Mouse (Mus musculus) hindbrain, embryonic 11.5 days (tissue): ENCODE measurements around the gene Plekhm3. TPM values are rescaled to one million over a fixed set of nuclear protein-coding genes. Genes with fewer than 3 reads are reported as not detected.

ENCODE experiments used
- ATAC-seq: fragments of 200-750 bp; cut with Nextera tagmentation; 2 replicates; pipeline ENCODE4 v1.8.0; 2017; ENCODE audit warnings: mild to moderate bottlenecking, moderate TSS enrichment, moderate library complexity; ENCODE audit not compliant: low FRiP score
- DNase-seq: peaks from one replicate; pipeline ENCODE4 v3.0.0-alpha.2; 2015; ENCODE audit warnings: low spot score
- H3K27ac ChIP-seq: fragments of 300-500 bp; sonication (generic); 2 replicates; pipeline ENCODE4 v1.5.1; 2014; ENCODE audit warnings: mild to moderate bottlenecking, low read depth, low read length
- H3K27me3 ChIP-seq: fragments of 300-500 bp; sonication (generic); 2 replicates; pipeline ENCODE4 v1.6.1; 2014; ENCODE audit warnings: mild to moderate bottlenecking, low read length, moderate library complexity, mixed read lengths; ENCODE audit not compliant: control insufficient read depth, insufficient read depth
- H3K36me3 ChIP-seq: fragments of 300-500 bp; sonication (generic); 2 replicates; pipeline ENCODE4 v1.6.1; 2014; ENCODE audit warnings: mild to moderate bottlenecking, low read length, moderate library complexity, mixed read lengths; ENCODE audit not compliant: control insufficient read depth, insufficient read depth
- H3K4me1 ChIP-seq: fragments of 300-500 bp; sonication (generic); replicated peaks from 2 replicates; pipeline ENCODE4 v1.6.1; 2014; ENCODE audit warnings: low read length, mixed read lengths; ENCODE audit not compliant: control insufficient read depth, insufficient read depth
- H3K4me2 ChIP-seq: fragments of 300-500 bp; sonication (generic); replicated peaks from 2 replicates; pipeline ENCODE4 v1.6.1; 2014; ENCODE audit warnings: mild to moderate bottlenecking, low read depth, low read length
- H3K4me3 ChIP-seq: fragments of 300-500 bp; sonication (generic); 2 replicates; pipeline ENCODE4 v1.5.1; 2014; ENCODE audit warnings: low read depth, low read length
- H3K9ac ChIP-seq: fragments of 300-500 bp; sonication (generic); 2 replicates; pipeline ENCODE4 v1.6.1; 2014; ENCODE audit warnings: low read depth, low read length
- H3K9me3 ChIP-seq: fragments of 300-500 bp; sonication (generic); 2 replicates; pipeline ENCODE4 v1.6.1; 2016; ENCODE audit warnings: low read length; ENCODE audit not compliant: control insufficient read depth
- WGBS: fragments of 180-500 bp; shearing (Covaris S2); extraction: QIAGEN DNeasy Blood & Tissue Kit; methylation state at CpG from one replicate; pipeline ENCODE4 v1.1.7; 2014; 5-methylcytosine and 5-hydroxymethylcytosine counted together
- polyA plus RNA-seq: library from polyadenylated mRNA; unstranded; fragments of >200 nt; fragmentation: Nextera tagmentation; extraction: Ambion mirVana; gene quantifications from 2 replicates; pipeline ENCODE4 v1.2.1, GENCODE M21; 2014

The Plekhm3 gene
- polyA plus RNA-seq, 1 experiment from 2014 or later, result 9.6 TPM

GRCm38 (mm10) chr1:64876276-64876675, 80.3 kb downstream of the Plekhm3 start:
- Histone ChIP-seq H3K4me1 (no peaks in the 10 kb centered on the region), H3K27me3 (no peaks in the 10 kb centered on the region), H3K4me3 (no peak overlapping the region), H3K36me3 (no peaks in the 10 kb centered on the region), H3K4me2 (no peak overlapping the region), H3K27ac (no peak overlapping the region), H3K9me3 (no peaks in the 10 kb centered on the region), H3K9ac (no peak overlapping the region)
- no peak for DNase-seq
- WGBS, result 70% methylated on average over 3 of the region's 3 CpGs
- no peak for ATAC-seq

- no peak overlapping the region for H3K9ac ChIP-seq
- no peak overlapping the region for H3K4me2 ChIP-seq
- no peaks in the 10 kb centered on the region for H3K36me3 ChIP-seq
- no peak overlapping the region for H3K4me3 ChIP-seq
- no peaks in the 10 kb centered on the region for H3K4me1 ChIP-seq
- no peaks in the 10 kb centered on the region for H3K9me3 ChIP-seq
- H3K27me3 ChIP-seq, result no peaks in the 10 kb centered on the region
- ATAC-seq, result no peak
- no peak overlapping the region for H3K27ac ChIP-seq
- no peak for DNase-seq
- WGBS, result 87% methylated on average over 5 of the region's 5 CpGs
Observed at GRCm38 (mm10) chr1:64875712-64876111, 80.9 kb downstream of the Plekhm3 start.

- DNase-seq (no peak), ATAC-seq (no peak)
- Histone ChIP-seq H3K4me1 (no peaks in the 10 kb centered on the region), H3K4me3 (no peak overlapping the region), H3K27ac (no peak overlapping the region), H3K4me2 (no peak overlapping the region), H3K9ac (no peak overlapping the region), H3K36me3 (no peaks in the 10 kb centered on the region), H3K9me3 (no peaks in the 10 kb centered on the region), H3K27me3 (no peaks in the 10 kb centered on the region)
- WGBS, result 87% methylated on average over 1 of the region's 1 CpGs
Observed at GRCm38 (mm10) chr1:64875156-64875555, 81.5 kb downstream of the Plekhm3 start.

GRCm38 (mm10) chr1:64871956-64872355, 84.7 kb downstream of the Plekhm3 start:
- Histone ChIP-seq H3K27me3 (no peaks in the 10 kb centered on the region), H3K4me3 (no peak overlapping the region), H3K4me2 (no peak overlapping the region), H3K9ac (no peak overlapping the region), H3K4me1 (no peaks in the 10 kb centered on the region), H3K36me3 (no peaks in the 10 kb centered on the region), H3K9me3 (no peaks in the 10 kb centered on the region), H3K27ac (no peak overlapping the region)
- DNase-seq (no peak), ATAC-seq (no peak)
- 80% methylated on average over 5 of the region's 5 CpGs for WGBS

GRCm38 (mm10) chr1:64867684-64868083, 88.9 kb downstream of the Plekhm3 start:
- no peaks in the 10 kb centered on the region for H3K27me3 ChIP-seq
- H3K9ac ChIP-seq, result no peak overlapping the region
- WGBS, result 66% methylated on average over 4 of the region's 4 CpGs
- no peak for DNase-seq
- no peaks in the 10 kb centered on the region for H3K36me3 ChIP-seq
- ATAC-seq, result no peak
- no peaks in the 10 kb centered on the region for H3K4me1 ChIP-seq
- no peak overlapping the region for H3K4me2 ChIP-seq
- H3K9me3 ChIP-seq, result no peaks in the 10 kb centered on the region
- H3K27ac ChIP-seq, result no peak overlapping the region
- H3K4me3 ChIP-seq, result no peak overlapping the region

- Histone ChIP-seq H3K27me3 (no peaks in the 10 kb centered on the region), H3K9ac (no peak overlapping the region), H3K27ac (no peak overlapping the region), H3K4me2 (no peak overlapping the region), H3K9me3 (no peaks in the 10 kb centered on the region), H3K36me3 (no peaks in the 10 kb centered on the region), H3K4me1 (no peaks in the 10 kb centered on the region), H3K4me3 (no peak overlapping the region)
- WGBS, result 73% methylated on average over 1 of the region's 1 CpGs
- no peak for DNase-seq
- no peak for ATAC-seq
Observed at GRCm38 (mm10) chr1:64866140-64866539, 90.5 kb downstream of the Plekhm3 start.

- ATAC-seq (no peak), DNase-seq (no peak)
- Histone ChIP-seq H3K4me1 (no peaks in the 10 kb centered on the region), H3K9me3 (no peaks in the 10 kb centered on the region), H3K27me3 (no peaks in the 10 kb centered on the region), H3K27ac (no peak overlapping the region), H3K4me2 (no peak overlapping the region), H3K9ac (no peak overlapping the region), H3K36me3 (no peaks in the 10 kb centered on the region), H3K4me3 (no peak overlapping the region)
- 95% methylated on average over 11 of the region's 11 CpGs for WGBS
Observed at GRCm38 (mm10) chr1:64860235-64860920, 96.2 kb downstream of the Plekhm3 start.

- DNase-seq (no peak), ATAC-seq (no peak)
- no peaks in the 10 kb centered on the region for H3K27me3 ChIP-seq
- H3K4me2 ChIP-seq, result no peak overlapping the region
- WGBS, result 96% methylated on average over 5 of the region's 5 CpGs
- no peaks in the 10 kb centered on the region for H3K36me3 ChIP-seq
- H3K27ac ChIP-seq, result no peak overlapping the region
- H3K9ac ChIP-seq, result no peak overlapping the region
- no peaks in the 10 kb centered on the region for H3K4me1 ChIP-seq
- H3K4me3 ChIP-seq, result no peak overlapping the region
- no peaks in the 10 kb centered on the region for H3K9me3 ChIP-seq
Observed at GRCm38 (mm10) chr1:64859826-64860225, 96.8 kb downstream of the Plekhm3 start.

GRCm38 (mm10) chr1:64854835-64855234, 101.8 kb downstream of the Plekhm3 start:
- H3K36me3 ChIP-seq, result no peaks in the 10 kb centered on the region
- H3K9me3 ChIP-seq, result no peaks in the 10 kb centered on the region
- H3K4me3 ChIP-seq, result no peak overlapping the region
- DNase-seq (no peak), ATAC-seq (no peak)
- 83% methylated on average over 5 of the region's 5 CpGs for WGBS
- no peak overlapping the region for H3K27ac ChIP-seq
- H3K27me3 ChIP-seq, result no peaks in the 10 kb centered on the region
- 0 out of 2 replicates have a peak, but pooled peaks cover 2% of the 10 kb centered on the region for H3K4me1 ChIP-seq
- no peak overlapping the region for H3K4me2 ChIP-seq
- H3K9ac ChIP-seq, result no peak overlapping the region
